Mouse (Mus musculus): ENCODE measurements around the gene Smg7. TPM values are rescaled to one million over a fixed set of nuclear protein-coding genes. Genes with fewer than 3 reads are reported as not detected.

Gene Smg7
- polyA plus RNA-seq, 1 experiment: 46.0 TPM

- TF ChIP-seq CTCF (IDR thresholded peaks at IDR 0.05; ENCODE audit: extremely low read depth, insufficient read depth, low read length) (no peak), POLR2A (IDR thresholded peaks at IDR 0.05; ENCODE audit: extremely low read depth, insufficient read depth, low read length) (no peak)
- Histone ChIP-seq H3K4me3 (ENCODE audit: insufficient read depth, low read length) (no peak overlapping the region), H3K4me1 (ENCODE audit: control insufficient read depth, insufficient read depth, low read length) (no peaks in the 10 kb centered on the region), H3K27ac (ENCODE audit: insufficient read depth, low read length) (no peak overlapping the region)
Observed at GRCm38 (mm10) chr1:152788121-152788660, 114.3 kb downstream of the Smg7 start.

Other genes with a start within 250 kb of the Smg7 start
- gene Apobec4, start 152.1 kb downstream of the Smg7 start, polyA plus RNA-seq (2012; rRNA removed): not detected in 2 replicates
- 55.6 and 57.7 TPM in 2 replicates for gene Rgl1, start 136.3 kb downstream of the Smg7 start, polyA plus RNA-seq (2012; rRNA removed)
- gene Arpc5, start 136.1 kb downstream of the Smg7 start, polyA plus RNA-seq (2012; rRNA removed): 103 and 111 TPM in 2 replicates
- gene Ncf2, start 102.5 kb downstream of the Smg7 start, polyA plus RNA-seq (2012; rRNA removed): 4.8 and 5.4 TPM in 2 replicates
- gene Nmnat2, start 52.3 kb upstream of the Smg7 start, polyA plus RNA-seq (2012; rRNA removed): 84.2 and 88.1 TPM in 2 replicates

Data from cortical plate, adult 2 months (tissue).